Mouse (Mus musculus) heart, postnatal 0 days (tissue): ENCODE measurements at regions not wholly inside any gene's neighbourhood (a gene's known extent, or its start where the extent isn't known, plus 50 kb on each side); places are given as distances from the start of the nearest gene placed in this dataset.
A peak's percentile ranks its signal among the peaks of the same experiment; 100 is the strongest.

Experiments used
- ATAC-seq: fragments of 200-750 bp; cut with Nextera tagmentation; 2 replicates; pipeline ENCODE4 v1.8.0; 2017; ENCODE audit warnings: low read depth, moderate number of reproducible peaks, moderate library complexity; ENCODE audit not compliant: insufficient read depth
- DNase-seq: peaks from one replicate; pipeline ENCODE4 v3.0.0-alpha.2; 2016; ENCODE audit warnings: low spot score
- H3K27ac ChIP-seq: fragments of 300-500 bp; sonication (generic); 2 replicates; pipeline ENCODE4 v1.5.1; 2014; ENCODE audit warnings: low read depth, mild to moderate bottlenecking
- H3K27me3 ChIP-seq: fragments of 300-500 bp; sonication (generic); 2 replicates; pipeline ENCODE4 v1.6.1; 2014; ENCODE audit warnings: low read length, mixed read lengths; ENCODE audit not compliant: control insufficient read depth, insufficient read depth
- H3K36me3 ChIP-seq: fragments of 300-500 bp; sonication (generic); replicated peaks from 2 replicates; pipeline ENCODE4 v1.6.1; 2014; ENCODE audit warnings: low read length, mixed read lengths; ENCODE audit not compliant: control insufficient read depth, insufficient read depth
- H3K4me1 ChIP-seq: fragments of 300-500 bp; sonication (generic); 2 replicates; pipeline ENCODE4 v1.6.1; 2014; ENCODE audit warnings: antibody characterized with exemption; ENCODE audit not compliant: control insufficient read depth, insufficient read depth
- H3K4me2 ChIP-seq: fragments of 300-500 bp; sonication (generic); 2 replicates; pipeline ENCODE4 v1.6.1; 2014; ENCODE audit warnings: low read depth, mild to moderate bottlenecking, low read length, moderate library complexity
- H3K4me3 ChIP-seq: fragments of 300-500 bp; sonication (generic); 2 replicates; pipeline ENCODE4 v1.5.1; 2014; ENCODE audit warnings: low read depth, low read length
- H3K9ac ChIP-seq: fragments of 300-500 bp; sonication (generic); replicated peaks from 2 replicates; pipeline ENCODE4 v1.6.1; 2014; ENCODE audit warnings: low read depth, low read length, mixed read lengths
- H3K9me3 ChIP-seq: fragments of 300-500 bp; sonication (generic); replicated peaks from 2 replicates; pipeline ENCODE4 v1.6.1; 2016; ENCODE audit warnings: low read length; ENCODE audit not compliant: control insufficient read depth
- CTCF ChIP-seq: IDR thresholded peaks from 2 replicates; pipeline ENCODE4 v1.5.1; 2016; ENCODE audit warnings: antibody characterized with exemption, control low read depth, low read depth
- EP300 ChIP-seq: IDR thresholded peaks from 2 replicates; pipeline ENCODE4 v1.6.1; 2016; ENCODE audit warnings: antibody characterized with exemption, low read depth
- WGBS: fragments of 180-500 bp; shearing (Covaris S2); extraction: QIAGEN DNeasy Blood & Tissue Kit; methylation state at CpG from one replicate; pipeline ENCODE4 v1.1.7; 2014; 5-methylcytosine and 5-hydroxymethylcytosine counted together

- ATAC-seq: no peak
- no peak overlapping the region for H3K4me3 ChIP-seq
- H3K27me3 ChIP-seq: no peaks in the 10 kb centered on the region
- DNase-seq: no peak
- no peaks in the 10 kb centered on the region for H3K9me3 ChIP-seq
- no peak overlapping the region for H3K27ac ChIP-seq
- H3K9ac ChIP-seq: no peak overlapping the region
- H3K4me1 ChIP-seq: no peaks in the 10 kb centered on the region
- no peak overlapping the region for H3K4me2 ChIP-seq
- TF ChIP-seq EP300 (no peak), CTCF (no peak)
- H3K36me3 ChIP-seq: no peaks in the 10 kb centered on the region
- 49% methylated on average over 14 of the region's 14 CpGs for WGBS
Measured at GRCm38 (mm10) chr12:12708954-12709523, 232.7 kb downstream of the Mycn start.

DNA sequence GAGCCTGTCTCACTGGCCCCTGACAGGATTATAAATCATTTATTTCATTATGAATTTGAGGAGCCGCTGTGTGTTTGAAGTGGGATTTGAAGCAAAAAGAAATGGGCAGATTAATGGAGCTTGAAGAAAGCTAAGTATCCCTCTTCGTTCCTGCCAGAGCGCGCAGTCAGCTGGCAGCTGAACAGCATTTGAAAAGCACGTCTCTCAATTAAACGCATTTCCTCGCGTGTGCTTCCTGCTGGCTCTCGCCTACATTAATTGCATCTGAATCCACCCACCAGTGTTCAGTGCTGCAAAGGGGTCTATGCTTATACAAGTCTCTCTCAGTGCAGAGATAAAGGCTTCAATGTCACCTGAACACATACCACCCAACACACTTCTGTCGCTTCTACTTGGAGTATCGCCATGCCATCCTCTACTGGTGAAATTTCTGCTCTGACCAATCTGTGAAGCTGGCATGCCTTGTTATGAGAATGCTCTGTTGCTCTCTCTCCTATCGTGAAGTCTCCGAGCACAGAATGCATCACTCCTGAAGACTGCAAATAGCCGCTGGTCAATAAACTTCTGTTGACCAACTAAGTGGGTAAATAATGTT is 235.3 kb downstream of the Mycn start:
- ATAC-seq (no peak), DNase-seq (no peak)
- 93% methylated on average over 14 of the region's 14 CpGs for WGBS
- no peak overlapping the region for H3K9ac ChIP-seq
- no peak overlapping the region for H3K4me3 ChIP-seq
- no peaks in the 10 kb centered on the region for H3K4me1 ChIP-seq
- TF ChIP-seq CTCF (no peak), EP300 (no peak)
- no peaks in the 10 kb centered on the region for H3K9me3 ChIP-seq
- no peaks in the 10 kb centered on the region for H3K36me3 ChIP-seq
- H3K4me2 ChIP-seq: no peak overlapping the region
- H3K27ac ChIP-seq: no peak overlapping the region
- H3K27me3 ChIP-seq: no peaks in the 10 kb centered on the region

- Histone ChIP-seq H3K4me2 (no peak overlapping the region), H3K9me3 (no peaks in the 10 kb centered on the region), H3K4me1 (no peaks in the 10 kb centered on the region), H3K9ac (no peak overlapping the region), H3K27me3 (no peaks in the 10 kb centered on the region), H3K27ac (no peak overlapping the region), H3K4me3 (no peak overlapping the region), H3K36me3 (no peaks in the 10 kb centered on the region)
- DNase-seq (no peak), ATAC-seq (no peak)
- no peak for TF ChIP-seq CTCF
- TF ChIP-seq EP300: no peak
- WGBS: 58% methylated on average over 3 of the region's 3 CpGs
Measured at GRCm38 (mm10) chr12:12701735-12702134, 240.0 kb downstream of the Mycn start.

DNA sequence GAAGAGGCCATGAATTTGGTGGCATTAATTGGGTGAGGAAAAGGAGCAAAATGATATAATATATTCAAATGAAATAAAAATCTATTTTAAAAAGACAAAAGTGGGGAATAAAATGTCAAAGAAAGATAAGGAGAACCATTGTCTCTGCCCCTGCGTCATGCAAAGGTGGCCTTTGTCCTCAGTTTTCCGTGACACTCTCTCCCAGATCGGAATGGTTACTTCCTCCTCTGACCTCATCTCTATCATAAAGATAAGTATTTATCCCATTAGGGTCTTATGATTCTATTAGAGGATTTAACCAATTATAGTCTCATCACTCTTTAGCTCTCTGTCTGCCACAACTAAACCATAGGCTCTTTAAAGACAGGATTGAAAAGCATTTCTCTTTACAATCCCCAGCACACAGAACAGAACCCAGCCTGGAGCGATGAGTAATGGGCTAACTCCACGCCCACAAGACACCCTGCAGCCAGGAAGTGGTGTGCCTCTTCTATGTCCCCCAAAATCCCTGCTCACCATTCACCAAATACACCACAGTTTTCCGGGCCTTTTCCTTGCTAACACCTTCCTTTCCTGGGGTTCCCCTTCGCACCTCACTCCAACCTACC is 240.6 kb downstream of the Mycn start:
- no peak overlapping the region for H3K27ac ChIP-seq
- H3K9me3 ChIP-seq: no peaks in the 10 kb centered on the region
- no peak overlapping the region for H3K4me3 ChIP-seq
- 75% methylated on average over 7 of the region's 7 CpGs for WGBS
- H3K36me3 ChIP-seq: no peaks in the 10 kb centered on the region
- H3K9ac ChIP-seq: no peak overlapping the region
- DNase-seq: no peak
- no peak for ATAC-seq
- H3K4me1 ChIP-seq: no peaks in the 10 kb centered on the region
- no peak for TF ChIP-seq EP300
- TF ChIP-seq CTCF: no peak
- no peaks in the 10 kb centered on the region for H3K27me3 ChIP-seq
- H3K4me2 ChIP-seq: no peak overlapping the region

GRCm38 (mm10) chr12:12693838-12694777 is 247.6 kb downstream of the Mycn start:
- peaks cover 8% of the 10 kb centered on the region; the same call in 1 of the 2 replicates for H3K4me1 ChIP-seq
- no peak for TF ChIP-seq EP300
- no peak for TF ChIP-seq CTCF
- H3K36me3 ChIP-seq: no peaks in the 10 kb centered on the region
- no peak overlapping the region for H3K27ac ChIP-seq
- no peaks in the 10 kb centered on the region for H3K27me3 ChIP-seq
- H3K4me3 ChIP-seq: 0 out of 2 replicates have a peak overlapping the region, but pooled peaks have one; percentile 7
- DNase-seq (no peak), ATAC-seq (no peak)
- WGBS: 29% methylated on average over 29 of the region's 29 CpGs
- no peak overlapping the region for H3K9ac ChIP-seq
- H3K4me2 ChIP-seq: peak overlapping the region; percentile 26
- H3K9me3 ChIP-seq: no peaks in the 10 kb centered on the region
